Mouse (Mus musculus) c-Kit-negative CD71-positive TER-119-positive erythroid progenitor cells, embryonic 14.5 days (primary cell): ENCODE data around the gene Bgn.
A peak's percentile ranks its signal among the peaks of the same experiment; 100 is the strongest.

ENCODE experiments used
- DNase-seq: peaks from one replicate; pipeline ENCODE4 v3.0.0-alpha.2; 2013; ENCODE audit warnings: low read depth, low spot score

Bgn gene

DNA sequence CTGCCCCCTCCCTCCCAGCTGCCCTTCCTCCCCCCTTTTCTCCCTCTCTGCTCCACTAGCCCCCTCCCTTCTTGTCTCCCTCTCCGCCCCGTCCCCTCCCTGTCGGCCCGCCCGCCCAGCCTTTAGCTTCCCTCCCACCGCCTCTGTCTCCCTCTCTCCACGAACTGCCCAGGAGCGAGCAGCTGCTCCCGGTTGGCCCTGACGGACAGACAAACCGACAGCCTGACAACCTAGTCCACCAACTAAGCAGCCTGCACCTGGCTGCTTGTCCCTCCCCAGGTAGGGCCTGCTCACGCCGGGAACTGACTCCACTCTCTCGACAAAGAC lies at the start of gene Bgn:
Gene Bgn (plus strand): TSS at position 119 of the 327 bp plus-strand sequence.
- DNase-seq, result no peak

GRCm38 (mm10) chrX:73435252-73435651 lies 48.1 kb upstream of the Bgn start, which contains the start of gene Trex2:
Trex2 (minus strand) TSS chrX:73435344.
- no peak for DNase-seq

- no peak for DNase-seq
Observed at GRCm38 (mm10) chrX:73441428-73441827, 42.0 kb upstream of the Bgn start.

GRCm38 (mm10) chrX:73451949-73452348 lies 31.5 kb upstream of the Bgn start:
- peak; percentile 13 for DNase-seq

DNA sequence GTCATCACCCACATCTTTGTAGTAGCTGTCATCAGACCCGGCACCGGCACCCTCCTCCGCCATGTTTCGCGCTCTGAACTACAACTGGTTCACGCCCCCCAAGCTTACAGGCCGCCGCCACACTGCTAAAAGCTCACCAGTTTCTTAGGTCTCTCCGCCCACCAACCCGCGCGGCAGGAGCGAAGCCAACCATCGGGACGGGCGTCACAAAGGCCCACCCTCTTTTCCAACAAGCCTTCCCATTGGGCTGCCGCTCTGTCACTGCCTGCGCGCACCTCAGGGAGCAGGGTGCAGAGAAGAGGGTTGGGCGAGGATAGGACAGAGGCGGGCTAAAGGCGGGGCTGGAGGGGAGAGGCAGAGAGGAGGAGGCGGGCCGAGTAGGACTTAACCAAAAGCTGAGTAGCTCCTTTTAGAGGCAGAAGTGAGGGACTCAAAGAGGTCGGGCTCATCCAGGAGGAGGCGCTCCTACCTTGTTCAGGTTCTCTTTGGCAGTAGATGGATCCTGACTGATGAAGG lies 24.5 kb upstream of the Bgn start, which contains the start of gene Haus7:
Gene Haus7 (minus strand): TSS at position 168 of the 516 bp plus-strand sequence.
- DNase-seq, result peak; percentile 74

DNA sequence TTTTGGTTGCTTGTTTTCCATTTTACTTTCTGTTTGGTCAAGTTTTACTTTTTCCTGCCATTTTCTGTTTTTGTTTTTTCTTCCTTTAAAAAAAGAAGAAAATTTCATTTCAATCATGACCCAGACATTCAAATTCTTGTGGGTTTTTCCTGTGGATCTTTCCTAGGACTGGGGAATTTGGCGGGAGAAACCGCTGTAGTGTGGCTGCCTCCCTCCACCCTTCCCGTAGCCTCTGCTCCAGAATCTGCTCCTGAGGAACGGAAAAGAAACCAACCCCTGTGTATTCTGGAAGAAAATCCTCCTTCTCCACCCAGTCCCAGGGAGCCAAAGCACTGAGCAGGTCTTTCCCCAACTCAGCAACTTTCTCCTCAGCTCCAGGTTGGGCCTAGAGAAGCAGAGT lies 22.6 kb upstream of the Bgn start:
- no peak for DNase-seq

DNA sequence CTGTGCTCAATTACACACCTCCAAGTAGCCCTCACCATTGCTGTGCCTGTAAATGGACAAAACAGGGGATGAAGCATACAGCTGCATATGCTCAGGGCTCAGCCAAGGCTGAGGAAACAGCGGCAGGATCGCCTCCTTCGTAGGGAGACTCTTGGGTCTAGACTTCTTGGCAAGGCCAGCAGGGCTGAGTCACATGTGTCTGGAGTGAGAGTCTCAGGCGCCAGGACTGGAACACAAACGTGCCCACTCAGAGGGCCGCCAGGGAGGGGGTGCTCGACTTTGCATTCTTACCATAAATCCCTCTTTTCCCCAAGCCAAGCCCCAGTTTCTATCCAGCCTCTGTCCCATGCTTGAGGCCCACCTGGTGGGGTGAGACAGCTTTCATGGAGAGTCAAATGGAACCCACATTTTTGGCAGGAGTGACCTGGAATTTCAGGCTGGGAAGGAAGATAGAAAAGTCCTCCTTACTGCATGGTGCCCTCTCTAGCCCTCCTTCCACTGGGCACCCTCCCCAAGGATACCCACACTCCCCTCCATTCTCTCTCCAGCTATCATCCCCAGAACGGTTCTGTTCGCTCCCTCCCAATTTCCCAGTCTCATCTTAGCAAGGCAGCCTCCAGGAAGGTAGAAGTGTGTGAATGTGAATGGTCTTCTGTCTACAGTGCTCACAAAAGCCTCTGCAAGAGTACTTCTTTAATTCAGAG lies 17.8 kb upstream of the Bgn start:
- DNase-seq, result no peak

- DNase-seq, result no peak
Observed at GRCm38 (mm10) chrX:73467446-73468241, 15.8 kb upstream of the Bgn start.

GRCm38 (mm10) chrX:73468330-73468729 lies 15.1 kb upstream of the Bgn start:
- DNase-seq, result no peak

- no peak for DNase-seq
Observed at GRCm38 (mm10) chrX:73468752-73469151, 14.7 kb upstream of the Bgn start.

DNA sequence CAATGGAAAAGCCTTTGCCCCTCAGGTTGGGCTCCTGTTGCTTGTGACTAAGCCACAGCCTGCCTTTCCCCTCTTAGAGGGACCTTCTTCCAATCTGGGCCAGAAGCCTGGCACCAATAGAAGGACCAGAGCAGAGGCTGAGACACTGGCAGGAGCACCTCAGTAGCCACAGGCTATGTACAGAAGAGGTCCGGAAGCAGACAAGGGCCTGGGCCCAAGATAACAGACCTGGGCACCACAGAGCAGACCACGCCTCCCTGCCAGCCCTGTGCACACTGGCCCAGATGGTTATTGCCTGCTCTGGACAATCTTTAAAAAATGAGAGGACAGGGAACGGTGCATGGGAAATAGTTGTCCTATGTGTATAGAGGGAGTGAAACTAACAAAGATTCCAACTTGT lies 11.6 kb upstream of the Bgn start:
- DNase-seq, result no peak

GRCm38 (mm10) chrX:73474340-73475165 lies 8.8 kb upstream of the Bgn start:
- no peak for DNase-seq

DNA sequence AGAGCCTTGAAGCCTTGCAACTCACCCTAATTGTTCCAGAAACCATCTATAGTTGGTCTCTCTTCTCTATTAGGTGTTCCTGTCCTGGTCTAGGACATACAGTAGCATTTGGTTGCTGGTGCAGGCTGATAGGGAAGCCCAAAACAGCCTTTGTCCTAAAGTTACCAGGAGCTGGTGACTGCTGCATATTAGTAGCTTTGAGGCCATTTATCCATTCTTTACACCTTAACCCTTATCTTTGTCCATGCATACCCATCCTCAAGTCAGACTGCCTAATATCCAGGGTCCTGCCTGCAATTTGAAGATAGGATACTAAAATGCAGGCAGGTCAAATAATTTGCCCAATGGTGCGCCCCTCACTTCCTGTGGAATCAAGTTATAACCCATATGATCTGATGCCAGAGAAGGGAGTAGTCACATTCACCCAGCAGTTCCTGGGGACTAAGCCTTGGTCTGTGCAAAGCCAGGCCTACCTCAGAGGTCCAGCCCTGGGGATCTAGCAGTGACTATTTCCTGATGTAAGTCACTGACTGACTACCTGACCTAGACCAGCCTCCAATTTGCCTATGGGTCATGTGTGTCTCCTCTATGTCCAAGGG lies 7.6 kb upstream of the Bgn start:
- no peak for DNase-seq

- DNase-seq, result no peak
Observed at GRCm38 (mm10) chrX:73476621-73477020, 6.8 kb upstream of the Bgn start.

- no peak for DNase-seq
Observed at GRCm38 (mm10) chrX:73477500-73477899, 5.9 kb upstream of the Bgn start.

DNA sequence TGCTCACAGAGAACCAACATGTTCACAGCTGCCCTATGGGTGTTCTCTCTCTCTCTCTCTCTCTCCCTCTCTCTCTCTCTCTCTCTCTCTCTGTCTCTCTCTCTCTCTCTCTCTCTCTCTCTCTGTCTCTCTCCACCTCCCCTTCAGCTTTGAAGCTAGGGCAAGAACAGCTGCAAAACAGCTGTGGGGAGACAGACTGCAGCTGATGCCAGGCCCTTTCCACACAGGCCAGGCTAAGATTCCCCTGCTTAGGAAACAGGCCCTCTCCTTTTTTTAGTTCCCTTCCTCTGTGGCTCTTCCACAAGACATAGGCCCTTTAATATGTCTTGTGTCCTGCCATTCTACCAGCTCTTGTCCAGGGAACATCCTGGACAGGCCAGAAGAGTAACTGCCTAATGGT lies 3.7 kb upstream of the Bgn start:
- no peak for DNase-seq

DNA sequence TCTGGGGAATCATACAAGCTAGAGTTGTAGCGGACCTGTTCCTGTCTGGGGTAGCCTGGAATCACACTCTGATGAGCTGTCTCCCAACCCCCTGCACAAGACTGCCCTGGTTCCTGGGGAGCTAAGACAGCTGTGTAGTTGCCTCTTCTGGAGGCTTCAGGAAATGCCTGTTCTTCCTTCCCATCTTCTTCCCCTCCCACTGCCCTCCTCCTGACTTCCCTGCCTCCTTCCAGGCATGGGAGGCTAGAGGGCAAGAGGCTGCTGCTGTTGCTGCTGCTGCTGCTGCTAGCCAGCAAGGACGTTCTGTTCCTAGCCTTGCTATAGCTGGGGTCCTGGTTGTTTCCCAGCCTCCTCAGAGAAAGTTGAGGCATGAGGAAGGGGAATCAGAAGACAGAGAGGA lies 3.1 kb upstream of the Bgn start:
- no peak for DNase-seq

DNA sequence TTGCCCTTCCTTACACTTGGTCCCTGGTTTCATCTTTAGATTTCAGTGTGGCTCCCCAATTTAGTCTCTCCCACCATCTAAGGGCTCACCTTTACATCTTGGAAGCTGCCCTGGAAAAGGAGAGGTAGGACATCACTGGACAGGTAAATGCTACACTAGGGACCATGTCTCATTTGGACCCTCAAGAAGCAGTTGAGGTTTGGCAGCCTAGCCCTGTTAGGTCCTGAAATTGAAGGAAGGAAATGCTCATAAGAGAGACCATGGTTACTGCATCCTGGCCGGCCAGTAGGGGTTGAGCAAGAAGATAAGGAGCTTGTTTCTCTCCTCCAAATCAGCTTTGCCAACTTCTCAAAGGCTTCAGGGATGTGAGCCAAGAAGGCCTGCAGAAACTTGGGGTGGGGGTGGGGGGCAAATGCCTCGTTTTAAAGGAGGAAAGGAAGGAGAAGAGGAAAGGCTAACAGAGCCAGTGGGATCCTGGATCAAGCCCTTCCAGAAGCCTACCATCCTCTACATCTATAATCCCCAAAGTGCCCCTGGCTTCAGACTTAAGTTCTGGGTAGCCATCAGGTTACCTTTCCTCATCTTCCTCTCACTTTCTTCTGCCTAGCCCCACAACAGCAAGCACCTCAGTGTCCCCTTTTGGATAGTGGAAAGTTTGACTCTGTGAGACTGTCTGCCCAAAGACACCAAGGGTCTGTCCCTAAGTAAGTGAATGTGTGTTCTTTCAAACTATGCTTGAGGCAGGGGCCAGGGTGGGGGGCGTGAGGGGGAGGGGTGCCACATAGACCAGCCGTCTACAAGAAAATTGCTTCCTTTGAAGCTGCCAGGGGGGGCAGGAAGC lies 539 bp upstream of the Bgn start:
- DNase-seq, result no peak

DNA sequence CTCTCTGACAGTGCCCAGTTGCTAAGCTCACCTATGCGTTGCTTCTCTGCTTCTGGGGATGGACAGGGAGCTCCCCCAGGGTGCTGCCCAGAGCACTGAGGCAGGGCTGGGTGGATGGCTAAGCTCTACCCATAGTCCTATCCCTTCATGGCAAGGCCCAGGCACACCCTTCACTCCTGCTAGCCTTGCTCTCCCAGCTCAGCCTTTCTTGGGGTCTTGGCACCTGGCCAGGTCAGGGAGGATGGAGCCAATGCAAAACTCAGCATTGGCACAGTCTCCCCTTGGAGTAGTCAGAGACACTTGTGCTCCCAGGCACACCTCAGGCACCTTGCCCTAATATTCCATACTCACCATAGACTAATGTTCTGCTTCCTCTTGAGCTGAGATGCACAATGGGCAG lies 674 bp downstream of the Bgn start:
- DNase-seq, result no peak

DNA sequence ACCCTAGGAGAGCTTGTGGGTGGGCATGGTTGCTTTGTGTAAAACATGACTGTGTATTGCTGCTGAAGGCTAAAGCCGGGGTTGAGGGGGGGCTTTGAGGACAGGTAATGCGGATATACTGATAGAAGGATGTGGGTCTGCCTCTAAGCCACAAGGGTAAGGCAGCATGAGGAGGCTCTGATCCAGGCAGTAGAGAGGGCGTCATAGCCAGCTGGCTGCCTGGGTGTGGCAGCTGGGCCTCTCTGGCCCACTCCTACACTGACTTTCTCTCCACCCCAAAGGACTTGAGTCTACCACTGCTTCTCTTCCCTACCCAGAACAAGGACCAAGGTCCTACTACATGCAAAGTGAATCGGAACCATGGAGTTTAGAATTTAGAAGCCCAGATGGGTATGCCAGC lies 1.5 kb downstream of the Bgn start:
- no peak for DNase-seq

DNA sequence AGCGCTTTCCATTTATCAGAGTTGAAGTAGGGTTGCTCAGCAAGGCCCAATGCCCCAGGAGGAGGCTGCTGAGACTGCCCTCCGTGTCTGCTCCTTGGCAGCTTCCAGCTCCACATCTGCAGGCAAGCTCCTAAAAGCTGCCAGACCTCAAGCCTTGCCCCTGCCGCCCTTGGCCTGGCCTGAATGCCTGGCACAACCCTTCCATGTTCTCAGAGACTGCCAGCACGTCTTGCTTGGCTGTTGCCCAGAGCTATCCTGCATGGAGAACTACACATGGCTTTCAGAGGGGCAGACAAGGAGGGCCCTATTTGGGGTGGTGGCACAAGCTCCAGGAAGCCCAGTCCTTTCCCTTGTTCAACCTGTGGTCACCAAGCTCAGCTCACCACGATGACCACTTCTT lies 3.5 kb downstream of the Bgn start:
- DNase-seq, result no peak
